Mouse (Mus musculus) adrenal gland, postnatal 10 days (tissue): ENCODE results near the gene Dctn1. TPM values are rescaled to one million over a fixed set of nuclear protein-coding genes. Genes with fewer than 3 reads are reported as not detected.
"Not testable (repeated sequence)": the region's sequence is repeated elsewhere in the genome, so short reads cannot be mapped to it uniquely, and the experiment has no call there.

ENCODE experiments used
- DNase-seq: peaks from one replicate; pipeline ENCODE4 v3.0.0; 2021; ENCODE audit warnings: mixed read lengths
- total RNA-seq, 2 experiments: library from RNA; stranded (reverse); gene quantifications; 2 replicates each; pipeline ENCODE4 v1.2.3; 2021

The Dctn1 gene
- total RNA-seq, 2 experiments from 2014 or later: 101 to 119 TPM

GRCm38 (mm10) chr6:83136291-83136880, 29.3 kb upstream of the Dctn1 start:
- no peak for DNase-seq

- DNase-seq: peak; percentile 80
Observed at GRCm38 (mm10) chr6:83136881-83137575, 28.7 kb upstream of the Dctn1 start.

GRCm38 (mm10) chr6:83137576-83137950, 28.2 kb upstream of the Dctn1 start:
- DNase-seq: peak; percentile 95

GRCm38 (mm10) chr6:83138056-83138455, 27.7 kb upstream of the Dctn1 start:
- DNase-seq: peak; percentile 48

- no peak for DNase-seq
Observed at GRCm38 (mm10) chr6:83140044-83140443, 25.7 kb upstream of the Dctn1 start.

GRCm38 (mm10) chr6:83141636-83142035, 24.1 kb upstream of the Dctn1 start:
- no peak for DNase-seq

GRCm38 (mm10) chr6:83142211-83142731, 23.4 kb upstream of the Dctn1 start:
- DNase-seq: peak; percentile 47

GRCm38 (mm10) chr6:83142886-83143285, 22.8 kb upstream of the Dctn1 start:
- DNase-seq: no peak

- no peak for DNase-seq
Observed at GRCm38 (mm10) chr6:83145209-83145608, 20.5 kb upstream of the Dctn1 start.

GRCm38 (mm10) chr6:83145805-83146204, 19.9 kb upstream of the Dctn1 start:
- DNase-seq: no peak

- DNase-seq: peak; percentile 59
Observed at GRCm38 (mm10) chr6:83147280-83147679, 18.4 kb upstream of the Dctn1 start.

GRCm38 (mm10) chr6:83151721-83152120, 14.0 kb upstream of the Dctn1 start:
- DNase-seq: no peak

GRCm38 (mm10) chr6:83153038-83153437, 12.7 kb upstream of the Dctn1 start:
- DNase-seq: no peak

- DNase-seq: no peak
Observed at GRCm38 (mm10) chr6:83153485-83153884, 12.2 kb upstream of the Dctn1 start.

- no peak for DNase-seq
Observed at GRCm38 (mm10) chr6:83155552-83156238, 10.0 kb upstream of the Dctn1 start.

GRCm38 (mm10) chr6:83156259-83156684, 9.4 kb upstream of the Dctn1 start, which contains the start of the genes Wdr54 and 1700003E16Rik:
TSS of gene Wdr54 (minus strand) at chr6:83156397.
TSS of gene 1700003E16Rik (plus strand) at chr6:83156404.
- peak; percentile 73 for DNase-seq

- DNase-seq: not testable (repeated sequence)
Observed at GRCm38 (mm10) chr6:83159456-83159855, 6.3 kb upstream of the Dctn1 start.

- no peak for DNase-seq
Observed at GRCm38 (mm10) chr6:83161442-83161841, 4.3 kb upstream of the Dctn1 start.

GRCm38 (mm10) chr6:83161921-83162641, 3.6 kb upstream of the Dctn1 start:
- DNase-seq: peak; percentile 67

- peak; percentile 78 for DNase-seq
Observed at GRCm38 (mm10) chr6:83162701-83163100, 3.0 kb upstream of the Dctn1 start.

GRCm38 (mm10) chr6:83165026-83165606, 604 bp upstream of the Dctn1 start:
- DNase-seq: no peak

GRCm38 (mm10) chr6:83166243-83166630, 517 bp downstream of the Dctn1 start:
- DNase-seq: no peak
